ENCODE assay signal across 39 mouse cellular contexts in genomic region chr1:131583598-131583997, GRCm38 (mm10). TPM values are rescaled to one million over a fixed set of nuclear protein-coding genes. Genes with fewer than 3 reads are reported as not detected.
"Had no signal": no experiment of that assay in that cellular context is flagged by ENCODE, and none has a peak within 500 bp of the region (broad histone marks: within the 10 kb centered on the region; RNA-seq: fewer than 3 reads in every experiment).

No protein-coding gene starts in this region.

- ATAC-seq: hindbrain, embryonic 16.5 days; intestine, embryonic 16.5 days; liver, postnatal 0 days had no signal

- H3K27me3 ChIP-seq: heart, embryonic 12.5 days; hindbrain, embryonic 12.5 days; limb, embryonic 12.5 days had no signal

- H3K4me2 ChIP-seq: heart, embryonic 12.5 days; hindbrain, embryonic 12.5 days; hindbrain, embryonic 14.5 days; limb, embryonic 12.5 days; liver, embryonic 11.5 days; liver, embryonic 13.5 days; liver, embryonic 15.5 days had no signal

- H3K27ac ChIP-seq: heart, embryonic 10.5 days; hindbrain, embryonic 10.5 days; hindbrain, embryonic 12.5 days; hindbrain, embryonic 14.5 days; layer of hippocampus, adult 2 months; limb, embryonic 10.5 days; limb, embryonic 12.5 days; liver, embryonic 13.5 days; liver, embryonic 15.5 days had no signal

- H3K36me3 ChIP-seq: heart, embryonic 10.5 days; heart, embryonic 12.5 days; hindbrain, embryonic 10.5 days; hindbrain, embryonic 12.5 days; limb, embryonic 10.5 days; limb, embryonic 12.5 days; liver, embryonic 13.5 days; liver, embryonic 15.5 days had no signal

- H3K4me1 ChIP-seq: hindbrain, embryonic 12.5 days; liver, embryonic 13.5 days; liver, embryonic 15.5 days had no signal

- DNase-seq: gastrocnemius, postnatal 14 days; heart, adult 18-20 months; heart, postnatal 10 days; heart, postnatal 4 days; kidney, adult 11 months; kidney, adult 2 months; kidney, adult 9 months; kidney, postnatal 10 days; kidney, postnatal 25 days; kidney, postnatal 4 days; liver; liver, embryonic 13.5 days; liver, postnatal 0 days had no signal

- H3K9ac ChIP-seq: heart, embryonic 12.5 days; hindbrain, embryonic 12.5 days; hindbrain, embryonic 14.5 days; limb, embryonic 12.5 days; liver, embryonic 13.5 days; liver, embryonic 15.5 days; liver, postnatal 0 days had no signal

- H3K4me3 ChIP-seq: heart, embryonic 10.5 days; heart, embryonic 12.5 days; hindbrain, embryonic 10.5 days; hindbrain, embryonic 12.5 days; layer of hippocampus, adult 2 months; limb, embryonic 10.5 days; limb, embryonic 12.5 days; liver, embryonic 13.5 days; liver, embryonic 15.5 days had no signal

- H3K9me3 ChIP-seq: heart, embryonic 10.5 days; heart, embryonic 12.5 days; hindbrain, embryonic 10.5 days; hindbrain, embryonic 12.5 days; limb, embryonic 10.5 days; limb, embryonic 12.5 days; liver, embryonic 13.5 days; liver, embryonic 15.5 days had no signal

RNA-seq across cellular contexts. Expression of gene Avpr1b, which starts 15.4 kb away (rescaled TPM):
- total RNA-seq: gastrocnemius, adult 18-20 months; gastrocnemius, adult 8-10 months; gastrocnemius, postnatal 14 days; gastrocnemius, postnatal 4 days; granulocyte monocyte progenitor cell, adult 5-6 weeks; heart, adult 18-20 months; heart, adult 8-10 months; heart, postnatal 10 days; heart, postnatal 25 days; heart, postnatal 4 days; left cerebral cortex, adult 8-10 months; left cerebral cortex, postnatal 36 days had no signal
- polyA plus RNA-seq: heart, embryonic 10.5 days; heart, embryonic 12.5 days; heart, embryonic 14.5 days; heart, embryonic 16.5 days; hindbrain, embryonic 10.5 days; hindbrain, embryonic 12.5 days; hindbrain, embryonic 14.5 days; hindbrain, embryonic 16.5 days; intestine, embryonic 14.5 days; kidney, adult 2 months; kidney, embryonic 16.5 days; limb, embryonic 10.5 days; limb, embryonic 12.5 days; limb, embryonic 14.5 days; liver, embryonic 11.5 days; liver, embryonic 13.5 days; liver, embryonic 15.5 days; liver, postnatal 0 days had no signal

RNA-seq across cellular contexts. Expression of gene Ctse, which starts 54.5 kb away (rescaled TPM):
- total RNA-seq: gastrocnemius, adult 8-10 months; layer of hippocampus, adult 2 months; layer of hippocampus, postnatal 25 days had no signal
- polyA plus RNA-seq: heart, embryonic 14.5 days; hindbrain, embryonic 10.5 days; hindbrain, embryonic 14.5 days; hindbrain, embryonic 16.5 days; limb, embryonic 10.5 days had no signal
